Mouse (Mus musculus) small intestine, adult 2 months (tissue): ENCODE data around the gene Tnnt3.

ENCODE experiments used
- CTCF ChIP-seq: fragments of 200-500 bp; IDR thresholded peaks from 2 replicates; pipeline ENCODE4 v1.5.1; 2012; ENCODE audit warnings: low read depth, mild to moderate bottlenecking, control low read depth, inconsistent platforms, low read length, moderate library complexity, mixed read lengths; ENCODE audit not compliant: insufficient replicate concordance, insufficient read length; ENCODE audit errors: extremely low read depth
- POLR2A ChIP-seq: fragments of 200-500 bp; IDR thresholded peaks from 2 replicates; pipeline ENCODE4 v1.6.1; 2012; ENCODE audit warnings: low read depth, mild to moderate bottlenecking, control low read depth, inconsistent platforms, low read length, moderate library complexity

DNA sequence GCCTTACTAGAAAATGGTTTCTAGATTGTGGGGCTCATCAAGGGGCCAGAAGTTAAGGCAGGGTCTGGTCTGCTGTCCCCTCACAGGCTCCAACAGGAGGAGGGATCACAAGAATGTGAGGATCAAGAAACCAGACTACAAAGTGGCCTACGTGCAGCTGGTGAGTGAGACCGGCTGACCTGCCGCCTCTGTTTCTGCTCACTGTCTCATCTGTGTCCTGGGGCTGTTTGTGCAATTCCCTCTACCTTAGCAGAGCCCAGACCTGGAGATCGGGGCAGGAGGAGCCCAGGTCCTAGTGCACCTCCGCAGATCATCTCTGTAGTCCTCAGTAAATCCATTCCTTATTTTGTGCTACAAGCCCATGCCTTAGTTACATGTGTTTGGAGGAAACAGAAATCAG is 38.5 kb downstream of the Tnnt3 start:
- no peak for TF ChIP-seq POLR2A
- no peak for TF ChIP-seq CTCF
